Mouse (Mus musculus): ENCODE measurements around the gene Zfyve21.

DNA sequence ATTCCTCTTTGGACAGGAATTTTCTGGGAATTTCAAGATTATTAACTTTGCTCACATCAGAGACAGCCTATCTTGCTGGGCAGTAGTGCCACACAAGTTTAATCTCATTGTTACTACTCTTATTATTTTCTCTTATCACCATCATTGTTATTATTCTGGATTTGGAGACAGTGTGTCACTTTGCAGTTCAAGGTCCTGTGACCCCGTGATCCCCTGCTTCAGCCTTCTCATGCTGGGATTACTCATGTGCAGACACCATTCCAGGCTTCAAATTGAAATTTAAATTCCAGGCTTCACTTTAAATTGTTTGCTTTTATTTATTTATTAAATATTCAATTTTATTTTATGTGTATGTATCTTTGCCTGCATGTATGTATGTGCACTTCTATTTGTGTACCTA is 55.8 kb downstream of the Zfyve21 start:
- TF ChIP-seq FLI1 (IDR thresholded peaks at IDR 0.05; ENCODE audit: low read length) (no peak), GATA1 (IDR thresholded peaks at IDR 0.05; ENCODE audit: borderline replicate concordance, low read length) (no peak)
